Mouse (Mus musculus): ENCODE results near the gene Tipin.

DNA sequence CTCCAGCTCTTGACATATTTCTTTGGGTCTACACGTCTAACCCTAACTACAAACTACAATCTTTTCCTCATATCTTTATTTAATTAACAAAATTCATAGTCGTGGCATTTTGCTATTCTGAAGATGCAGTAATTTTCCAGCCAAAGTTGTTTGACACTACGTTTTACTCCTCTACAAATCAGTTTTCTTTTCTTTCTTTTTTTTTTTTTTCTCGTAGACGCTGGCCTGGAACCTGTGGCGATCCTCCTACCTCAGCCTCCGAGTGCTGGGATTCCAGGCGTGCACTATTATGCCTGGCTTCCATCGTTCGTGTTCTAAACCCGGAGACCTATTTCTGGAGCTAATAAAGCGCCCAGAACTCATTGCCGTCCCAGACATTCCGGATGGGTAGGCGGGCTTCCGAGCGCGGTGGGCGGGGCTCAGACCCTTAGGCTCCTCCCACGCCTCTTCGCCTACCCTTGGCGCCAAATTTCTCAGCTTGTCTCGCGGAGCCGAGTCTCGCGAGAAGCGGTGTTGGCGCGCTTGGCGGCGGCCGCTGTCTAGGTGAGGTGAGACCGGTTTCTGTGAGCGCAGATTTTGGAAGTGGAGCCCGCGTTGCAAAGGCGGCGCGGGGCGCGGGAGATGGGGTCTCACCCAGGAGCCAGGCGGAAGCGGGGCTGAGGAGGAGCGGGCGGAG, at the start of gene Tipin:
- TF ChIP-seq CTCF (IDR thresholded peaks at IDR 0.05; ENCODE audit: control insufficient read depth, insufficient read depth, insufficient read length) (no peak), USF1 (IDR thresholded peaks at IDR 0.05; ENCODE audit: low read depth) (no peak), MYOG (IDR thresholded peaks at IDR 0.05; ENCODE audit: control insufficient read depth, extremely low read depth, insufficient read length) (no peak), MAX (IDR thresholded peaks at IDR 0.05) (no peak), MYOD1 (IDR thresholded peaks at IDR 0.05; ENCODE audit: control insufficient read depth, insufficient read length, low read depth) (no peak), CEBPB (IDR thresholded peaks at IDR 0.05; ENCODE audit: low read depth) (no peak)
